In genomic region chr6:129349524-129350352, GRCm38 (mm10) we compare ENCODE assay signal across 10 mouse cellular contexts. TPM values are rescaled to one million over a fixed set of nuclear protein-coding genes. Genes with fewer than 3 reads are reported as not detected.
DNase-seq lines count a peak whose midpoint lies in the region; ATAC-seq lines count a peak whose summit lies in the region.
"Had no signal": no experiment of that assay in that cellular context is flagged by ENCODE, and none has a peak within 500 bp of the region (broad histone marks: within the 10 kb centered on the region; RNA-seq: fewer than 3 reads in every experiment).

No protein-coding gene starts in this region.

- WGBS in kidney, embryonic 15.5 days, result 56% methylated on average over 4 of the region's 4 CpGs

- peaks cover 12% of the 10 kb centered on the region for H3K9me3 ChIP-seq in kidney, embryonic 15.5 days (replicated peaks)

- intact Hi-C loops in left cerebral cortex, postnatal 36 days (cut with DNase I), result no loop called here

- no peak overlapping the region for H3K9ac ChIP-seq in kidney, embryonic 15.5 days
- H3K9ac ChIP-seq: hindbrain, embryonic 15.5 days had no signal

- no peaks in the 10 kb centered on the region for H3K4me1 ChIP-seq in kidney, embryonic 15.5 days
- H3K4me1 ChIP-seq: hindbrain, embryonic 15.5 days had no signal

- 0 out of 2 replicates have a peak, but pooled peaks have one; percentile 40 for ATAC-seq in kidney, embryonic 15.5 days (replicated peaks; ENCODE audit: low FRiP score)
- no peak for ATAC-seq in cerebellum, adult (ENCODE audit: insufficient number of reproducible peaks, low FRiP score, low TSS enrichment)

- peak overlapping the region; percentile 54 for H3K27ac ChIP-seq in kidney, embryonic 15.5 days
- H3K27ac ChIP-seq: hindbrain, embryonic 15.5 days had no signal

- H3K4me3 ChIP-seq in kidney, embryonic 15.5 days (replicated peaks), result no peak overlapping the region
- H3K4me3 ChIP-seq: hindbrain, embryonic 15.5 days had no signal

- peak; percentile 11 to 29 for DNase-seq in urinary bladder, adult 18-20 months (ENCODE audit: low spot score in 2 of 2)
- DNase-seq in urinary bladder, adult 2 months (ENCODE audit: low spot score), result no peak
- peak; percentile 51 for DNase-seq in lung, postnatal 25 days (ENCODE audit: low spot score)
- peak; percentile 24 for DNase-seq in thymus, postnatal 25 days
- DNase-seq in embryo, embryonic 10.5 days (ENCODE audit: low spot score), result no peak
- no peak for DNase-seq in left cerebral cortex, postnatal 36 days (ENCODE audit: low spot score in 2 of 2)

- H3K27me3 ChIP-seq in kidney, embryonic 15.5 days, result no peaks in the 10 kb centered on the region
- H3K27me3 ChIP-seq: hindbrain, embryonic 15.5 days had no signal

- no peak overlapping the region for H3K4me2 ChIP-seq in kidney, embryonic 15.5 days
- H3K4me2 ChIP-seq: hindbrain, embryonic 15.5 days had no signal

- no peaks in the 10 kb centered on the region for H3K36me3 ChIP-seq in kidney, embryonic 15.5 days
- H3K36me3 ChIP-seq: hindbrain, embryonic 15.5 days had no signal

RNA-seq across cellular contexts. Expression of gene Clec12a, which starts 7.2 kb away (rescaled TPM):
- 5.6 and 5.7 TPM in 2 replicates for polyA plus RNA-seq in urinary bladder, adult 2 months (2012; rRNA removed)
- 0.71 and 1.2 TPM in 2 replicates for polyA plus RNA-seq in kidney, embryonic 15.5 days (2015; fragmentation: Nextera tagmentation; extraction: Ambion mirVana)
- total RNA-seq in left cerebral cortex, postnatal 36 days (2021), result under 1 TPM in 1 of 2 experiments, not detected in 1; 0.25 TPM

RNA-seq across cellular contexts. Expression of gene 4922502D21Rik, which starts 18.1 kb away (rescaled TPM):
- not detected in 2 replicates for polyA plus RNA-seq in urinary bladder, adult 2 months (2012; rRNA removed)
- polyA plus RNA-seq in kidney, embryonic 15.5 days (2015; fragmentation: Nextera tagmentation; extraction: Ambion mirVana), result not detected in 2 replicates
- total RNA-seq in left cerebral cortex, postnatal 36 days (2021), result not detected
- polyA plus RNA-seq: hindbrain, embryonic 15.5 days; neural tube, embryonic 11.5 days had no signal

RNA-seq across cellular contexts. Expression of gene Clec12b, which starts 35.9 kb away (rescaled TPM):
- 0.18 and 0.19 TPM in 2 replicates for polyA plus RNA-seq in urinary bladder, adult 2 months (2012; rRNA removed)
- not detected in 2 replicates for polyA plus RNA-seq in kidney, embryonic 15.5 days (2015; fragmentation: Nextera tagmentation; extraction: Ambion mirVana)
- total RNA-seq in left cerebral cortex, postnatal 36 days (2021), result not detected
- polyA plus RNA-seq: neural tube, embryonic 11.5 days had no signal

RNA-seq across cellular contexts. Expression of gene Clec1b, which starts 47.4 kb away (rescaled TPM):
- polyA plus RNA-seq in urinary bladder, adult 2 months (2012; rRNA removed), result 0.03 TPM in 1 of 2 replicates, not detected in the other
- polyA plus RNA-seq in kidney, embryonic 15.5 days (2015; fragmentation: Nextera tagmentation; extraction: Ambion mirVana), result 2.2 and 2.7 TPM in 2 replicates
- under 1 TPM in 1 of 2 experiments, not detected in 1; 0.59 TPM for total RNA-seq in left cerebral cortex, postnatal 36 days (2021)

RNA-seq across cellular contexts. Expression of gene Clec9a, which starts 58.9 kb away (rescaled TPM):
- 1.4 and 3.3 TPM in 2 replicates for polyA plus RNA-seq in urinary bladder, adult 2 months (2012; rRNA removed)
- 0.45 and 0.55 TPM in 2 replicates for polyA plus RNA-seq in kidney, embryonic 15.5 days (2015; fragmentation: Nextera tagmentation; extraction: Ambion mirVana)
- total RNA-seq in left cerebral cortex, postnatal 36 days (2021), result not detected

Comparison
In these comparisons a context has a peak if more than half of its experiments do, and no peak if none do; other contexts are left out.
1. DNase-seq: peak in urinary bladder, adult 18-20 months (2 of 2), lung, postnatal 25 days (single experiment) and thymus, postnatal 25 days (single experiment); none in urinary bladder, adult 2 months (single experiment), embryo, embryonic 10.5 days (single experiment) and left cerebral cortex, postnatal 36 days (0 of 2).